Mouse (Mus musculus) v-Abl transformed pro-B cells (cell line): ENCODE data around the gene Ccdc27.

Source experiments
- in situ Hi-C, 2 experiments: fragments of 400-800 bp; cut with MboI; formaldehyde crosslinking; loops; one replicate each; pipeline ENCODE4 v1.15.1; 2025; ENCODE audit not compliant: unreplicated experiment in 2 of 2

The Ccdc27 gene

GRCm38 (mm10) chr4:153979243-153979642 is 63.2 kb downstream of the Ccdc27 start:
- in situ Hi-C loops, result loop anchor here (5.0 to 10.0 kb wide), 3 partner anchors 33 to 1654 kb away; partner anchors contain the start of genes Lrrc47 (in 2 of the 2), Rpl22 (in 1 of the 2) and Tprgl (in 1 of the 2)
